Comparison of ENCODE assay signal across 21 mouse cellular contexts in genomic region chr19:56676506-56676905, GRCm38 (mm10). TPM values are rescaled to one million over a fixed set of nuclear protein-coding genes. Genes with fewer than 3 reads are reported as not detected.
DNase-seq lines count a peak whose midpoint lies in the region; ATAC-seq and TF ChIP-seq lines count a peak whose summit lies in the region.
"Had no signal": no experiment of that assay in that cellular context is flagged by ENCODE, and none has a peak within 500 bp of the region (broad histone marks: within the 10 kb centered on the region; RNA-seq: fewer than 3 reads in every experiment).

No protein-coding gene starts in this region.

- H3K4me1 ChIP-seq in liver, adult 2 months (ENCODE audit: control insufficient read depth, insufficient read depth, low read length), result peaks cover 5% of the 10 kb centered on the region
- H3K4me1 ChIP-seq in liver, embryonic 12.5 days, result peaks cover 16% of the 10 kb centered on the region
- H3K4me1 ChIP-seq in heart, embryonic 15.5 days (replicated peaks), result peaks cover 54% of the 10 kb centered on the region

- no peak for ATAC-seq in liver, embryonic 12.5 days
- no peak for ATAC-seq in heart, embryonic 15.5 days (replicated peaks; ENCODE audit: insufficient number of reproducible peaks, insufficient read depth, low FRiP score, low read depth)
- no peak for ATAC-seq in inflammation-experienced regulatory T-cells, adult 6 months
- ATAC-seq: hindbrain, postnatal 0 days had no signal

- H3K27ac ChIP-seq in liver, adult 2 months (replicated peaks; ENCODE audit: insufficient read depth, low read depth, low read length), result no peak overlapping the region
- H3K27ac ChIP-seq in liver, embryonic 12.5 days, result no peak overlapping the region
- H3K27ac ChIP-seq in heart, embryonic 15.5 days, result 0 out of 2 replicates have a peak overlapping the region, but pooled peaks have one; percentile 25
- H3K27ac ChIP-seq: hindbrain, postnatal 0 days; limb, embryonic 10.5 days; liver, embryonic 14.5 days; neural tube, embryonic 15.5 days; stomach, embryonic 15.5 days had no signal

- no peaks in the 10 kb centered on the region; the same call in 1 of the 2 replicates for H3K27me3 ChIP-seq in liver, adult 2 months (ENCODE audit: control insufficient read depth, insufficient read depth, low read length)
- H3K27me3 ChIP-seq in liver, embryonic 12.5 days (replicated peaks), result no peaks in the 10 kb centered on the region; the same call in 1 of the 2 replicates
- H3K27me3 ChIP-seq in heart, embryonic 15.5 days, result no peaks in the 10 kb centered on the region
- H3K27me3 ChIP-seq: neural tube, embryonic 15.5 days; stomach, embryonic 15.5 days had no signal

- TF ChIP-seq CTCF in liver, adult 2 months (IDR thresholded peaks at IDR 0.05; ENCODE audit: low read depth, low read length), result no peak

- peak; percentile 29 to 36 for DNase-seq in cerebellum, postnatal 25 days
- DNase-seq in cerebellum, adult 11 months, result no peak
- DNase-seq in liver, adult 2 months (ENCODE audit: extremely low read depth, low read depth, low spot score), result peak; percentile 93
- DNase-seq in adipocyte (ENCODE audit: low spot score), result peak; percentile 76
- DNase-seq in right cerebral cortex, postnatal 10 days (ENCODE audit: low spot score in 2 of 2), result no peak
- DNase-seq: B cell, adult 2 months; cerebellum, adult 8-10 months; kidney, adult 2 months; kidney, postnatal 4 days; retina, postnatal 1 day; spleen, adult 18-20 months had no signal

- no peaks in the 10 kb centered on the region for H3K9me3 ChIP-seq in liver, embryonic 12.5 days (replicated peaks)
- no peaks in the 10 kb centered on the region for H3K9me3 ChIP-seq in heart, embryonic 15.5 days (replicated peaks)
- H3K9me3 ChIP-seq: limb, embryonic 10.5 days; neural tube, embryonic 15.5 days; stomach, embryonic 15.5 days had no signal

- H3K9ac ChIP-seq in liver, adult 2 months (ENCODE audit: low read depth, low read length), result no peak overlapping the region
- no peak overlapping the region for H3K9ac ChIP-seq in liver, embryonic 12.5 days
- H3K9ac ChIP-seq in heart, embryonic 15.5 days, result no peak overlapping the region
- H3K9ac ChIP-seq: liver, embryonic 14.5 days; neural tube, embryonic 15.5 days; stomach, embryonic 15.5 days had no signal

- TF ChIP-seq POLR2A in liver, adult 2 months (IDR thresholded peaks at IDR 0.05; ENCODE audit: extremely low read depth, insufficient read depth, low read length), result no peak

- no peak overlapping the region for H3K4me3 ChIP-seq in liver, adult 2 months (ENCODE audit: insufficient read depth, low read depth, low read length)
- no peak overlapping the region for H3K4me3 ChIP-seq in liver, embryonic 12.5 days
- no peak overlapping the region for H3K4me3 ChIP-seq in heart, embryonic 15.5 days
- H3K4me3 ChIP-seq: erythroblast, embryonic 14.5 days; limb, embryonic 10.5 days; neural tube, embryonic 15.5 days; stomach, embryonic 15.5 days had no signal

- no peak overlapping the region for H3K4me2 ChIP-seq in liver, embryonic 12.5 days
- H3K4me2 ChIP-seq in heart, embryonic 15.5 days, result no peak overlapping the region
- H3K4me2 ChIP-seq: neural tube, embryonic 15.5 days; stomach, embryonic 15.5 days had no signal

- no peaks in the 10 kb centered on the region for H3K36me3 ChIP-seq in liver, adult 2 months (ENCODE audit: control insufficient read depth, insufficient read depth, low read length)
- no peaks in the 10 kb centered on the region for H3K36me3 ChIP-seq in liver, embryonic 12.5 days
- H3K36me3 ChIP-seq in heart, embryonic 15.5 days, result no peaks in the 10 kb centered on the region
- H3K36me3 ChIP-seq: limb, embryonic 10.5 days; neural tube, embryonic 15.5 days; stomach, embryonic 15.5 days had no signal

- H3K79me2 ChIP-seq in liver, adult 2 months (ENCODE audit: control insufficient read depth, insufficient read depth, low read length), result no peaks in the 10 kb centered on the region

- 51% methylated on average over 4 of the region's 4 CpGs for WGBS in liver, adult 2 months
- 74% methylated on average over 4 of the region's 4 CpGs for WGBS in liver, embryonic 12.5 days (ENCODE audit: insufficient replicate concordance)
- WGBS in heart, embryonic 15.5 days, result 79% methylated on average over 4 of the region's 4 CpGs

RNA-seq across cellular contexts. Expression of gene Adrb1, which starts 45.5 kb away (rescaled TPM):
- total RNA-seq in liver, adult 2 months (2014; rRNA removed), result 0.40 and 0.65 TPM in 2 replicates
- polyA plus RNA-seq in liver, adult 2 months (2012; rRNA removed), result 0.66 and 0.89 TPM in 2 replicates
- polyA plus RNA-seq in liver, embryonic 12.5 days (2016; fragmentation: Nextera tagmentation; extraction: Ambion mirVana), result 0.20 and 0.24 TPM in 2 replicates
- 4.0 and 4.7 TPM in 2 replicates for polyA plus RNA-seq in heart, embryonic 15.5 days (2015; fragmentation: Nextera tagmentation; extraction: Ambion mirVana)
- polyA plus RNA-seq in inflammation-experienced regulatory T-cells, adult 6 months (2017; shearing (Covaris generic)), result under 1 TPM in 1 of 3 experiments, not detected in 2; 0.20 TPM
- total RNA-seq: megakaryocyte-erythroid progenitor cell, adult 5-6 weeks had no signal

Comparison
In these comparisons a context has a peak if more than half of its experiments do, and no peak if none do; other contexts are left out.
1. DNase-seq: peak in cerebellum, postnatal 25 days (2 of 2), liver, adult 2 months (single experiment) and adipocyte (single experiment); none in cerebellum, adult 11 months (single experiment) and right cerebral cortex, postnatal 10 days (0 of 2).